Mouse (Mus musculus) gastrocnemius, postnatal 14 days (tissue): Measurements from ENCODE around the gene Foxp1. TPM values are rescaled to one million over a fixed set of nuclear protein-coding genes. Genes with fewer than 3 reads are reported as not detected.

ENCODE experiments used
- DNase-seq: peaks from one replicate; pipeline ENCODE4 v3.0.0; 2021; ENCODE audit warnings: mixed read lengths
- intact Hi-C: fragments of 180-260 bp; cut with DNase I; formaldehyde crosslinking; loops from one replicate; pipeline ENCODE4 v1.15.1; 2025; ENCODE audit warnings: low total_unique reads
- total RNA-seq, 2 experiments: library from RNA; stranded (reverse); gene quantifications; 2 replicates each; pipeline ENCODE4 v1.2.3; 2021

Foxp1 gene
- total RNA-seq, 2 experiments from 2014 or later: 18.0 to 20.7 TPM

- intact Hi-C loops: no loop called here
- DNase-seq: no peak
Observed at GRCm38 (mm10) chr6:99142900-99143755, 379.4 kb downstream of the Foxp1 start.

- intact Hi-C loops: no loop called here
- no peak for DNase-seq
Observed at GRCm38 (mm10) chr6:99138041-99138440, 384.5 kb downstream of the Foxp1 start.

- DNase-seq: no peak
Observed at GRCm38 (mm10) chr6:99137071-99137470, 385.4 kb downstream of the Foxp1 start.

GRCm38 (mm10) chr6:99135938-99136729 is 386.4 kb downstream of the Foxp1 start:
- DNase-seq: no peak
- intact Hi-C loops: no loop called here

More at GRCm38 (mm10) chr6:99137071-99137470, 385.4 kb downstream of the Foxp1 start:
- intact Hi-C loops: no loop called here

- no peak for DNase-seq
- intact Hi-C loops: no loop called here
Observed at GRCm38 (mm10) chr6:99131815-99132214, 390.7 kb downstream of the Foxp1 start.

- no peak for DNase-seq
- intact Hi-C loops: no loop called here
Observed at GRCm38 (mm10) chr6:99130758-99131410, 391.6 kb downstream of the Foxp1 start.

- intact Hi-C loops: no loop called here
Observed at GRCm38 (mm10) chr6:99126717-99127116, 395.8 kb downstream of the Foxp1 start.

GRCm38 (mm10) chr6:99120776-99121766 is 401.4 kb downstream of the Foxp1 start:
- no peak for DNase-seq
- intact Hi-C loops: no loop called here

More at GRCm38 (mm10) chr6:99126717-99127116, 395.8 kb downstream of the Foxp1 start:
- no peak for DNase-seq

- DNase-seq: no peak
- intact Hi-C loops: no loop called here
Observed at GRCm38 (mm10) chr6:99118534-99118933, 404.0 kb downstream of the Foxp1 start.

- intact Hi-C loops: no loop called here
Observed at GRCm38 (mm10) chr6:99117411-99117810, 405.1 kb downstream of the Foxp1 start.

GRCm38 (mm10) chr6:99111856-99112255 is 410.7 kb downstream of the Foxp1 start:
- intact Hi-C loops: no loop called here
- DNase-seq: no peak

More at GRCm38 (mm10) chr6:99117411-99117810, 405.1 kb downstream of the Foxp1 start:
- no peak for DNase-seq

GRCm38 (mm10) chr6:99108417-99108816 is 414.1 kb downstream of the Foxp1 start:
- intact Hi-C loops: no loop called here
- no peak for DNase-seq

GRCm38 (mm10) chr6:99107674-99108073 is 414.8 kb downstream of the Foxp1 start:
- intact Hi-C loops: no loop called here
- DNase-seq: no peak

GRCm38 (mm10) chr6:99107081-99107482 is 415.4 kb downstream of the Foxp1 start:
- no peak for DNase-seq
- intact Hi-C loops: no loop called here

GRCm38 (mm10) chr6:99105979-99106378 is 416.5 kb downstream of the Foxp1 start:
- no peak for DNase-seq
- intact Hi-C loops: no loop called here

- intact Hi-C loops: no loop called here
- DNase-seq: no peak
Observed at GRCm38 (mm10) chr6:99104446-99104845, 418.1 kb downstream of the Foxp1 start.

- intact Hi-C loops: no loop called here
- no peak for DNase-seq
Observed at GRCm38 (mm10) chr6:99103911-99104310, 418.6 kb downstream of the Foxp1 start.

GRCm38 (mm10) chr6:99101489-99101908 is 421.0 kb downstream of the Foxp1 start:
- DNase-seq: no peak
- intact Hi-C loops: no loop called here

- no peak for DNase-seq
- intact Hi-C loops: no loop called here
Observed at GRCm38 (mm10) chr6:99100331-99100730, 422.2 kb downstream of the Foxp1 start.
